Mouse (Mus musculus) gastrocnemius, postnatal 25 days (tissue): ENCODE data around the gene Stard10. TPM values are rescaled to one million over a fixed set of nuclear protein-coding genes. Genes with fewer than 3 reads are reported as not detected.

ENCODE experiments used
- total RNA-seq, 2 experiments: library from RNA; stranded (reverse); gene quantifications; 1 replicate in 1 of 2; 2 replicates in 1 of 2; pipeline ENCODE4 v1.2.3; 2021

Stard10 gene
- total RNA-seq, 2 experiments from 2014 or later: 36.9 to 42.3 TPM

Other genes with a start within 250 kb of the Stard10 start
- gene Fchsd2, start 224.2 kb upstream of the Stard10 start, total RNA-seq: 1 to 10 TPM; 6.7 to 7.4 TPM
- 1 to 10 TPM; 6.7 to 7.4 TPM for gene Atg16l2, start 14.8 kb upstream of the Stard10 start, total RNA-seq
- 10 to 100 TPM; 21.3 to 23.7 TPM for gene Arap1, start 31.0 kb downstream of the Stard10 start, total RNA-seq
- 1 to 10 TPM in 1 of 2 experiments, not detected in 1; 5.7 TPM for gene Gm45837, start 93.8 kb downstream of the Stard10 start, total RNA-seq
- 10 to 100 TPM; 14.8 to 26.3 TPM for gene Pde2a, start 104.6 kb downstream of the Stard10 start, total RNA-seq